Mouse (Mus musculus) layer of hippocampus, adult 11-12 months (tissue): ENCODE results near the gene A230072I06Rik.

Experiments
- DNase-seq: peaks from one replicate; pipeline ENCODE4 v3.0.0; 2022; ENCODE audit warnings: low spot score

A230072I06Rik gene

DNA sequence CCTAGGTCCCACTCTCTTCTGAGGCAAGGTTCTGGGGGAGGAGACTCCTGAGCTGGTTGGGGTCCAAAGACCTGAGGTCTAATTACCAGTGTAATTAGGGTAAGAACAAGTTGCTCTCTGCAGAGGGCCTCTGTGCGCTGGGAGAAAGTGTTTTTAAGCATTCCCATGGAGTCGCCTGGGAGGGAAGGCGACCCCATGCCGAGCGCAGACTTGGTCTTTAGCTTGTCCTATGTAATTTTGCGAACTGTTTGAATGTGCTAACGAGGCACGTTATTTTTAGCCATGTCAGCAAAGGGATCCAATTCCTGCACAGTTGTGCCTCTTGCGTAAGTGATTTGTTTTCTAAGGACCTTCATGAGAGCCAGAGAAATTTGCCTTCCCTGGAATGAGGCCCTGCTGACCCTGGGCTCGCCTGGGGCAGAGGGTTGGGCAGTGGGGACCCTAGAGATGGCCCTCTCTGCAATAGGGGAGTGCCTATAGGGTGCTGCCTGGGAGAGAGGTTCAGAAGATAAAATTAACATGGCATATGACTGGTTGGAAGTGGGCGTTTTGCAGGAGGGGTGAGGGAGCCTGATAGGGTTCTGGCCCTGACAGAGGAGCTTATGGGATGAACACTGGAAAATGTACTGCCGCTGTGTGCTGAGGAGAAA is at the start of gene A230072I06Rik:
TSS of gene A230072I06Rik (plus strand) at position 157 of the 650 bp plus-strand sequence.
- DNase-seq, result peak; percentile 18

DNA sequence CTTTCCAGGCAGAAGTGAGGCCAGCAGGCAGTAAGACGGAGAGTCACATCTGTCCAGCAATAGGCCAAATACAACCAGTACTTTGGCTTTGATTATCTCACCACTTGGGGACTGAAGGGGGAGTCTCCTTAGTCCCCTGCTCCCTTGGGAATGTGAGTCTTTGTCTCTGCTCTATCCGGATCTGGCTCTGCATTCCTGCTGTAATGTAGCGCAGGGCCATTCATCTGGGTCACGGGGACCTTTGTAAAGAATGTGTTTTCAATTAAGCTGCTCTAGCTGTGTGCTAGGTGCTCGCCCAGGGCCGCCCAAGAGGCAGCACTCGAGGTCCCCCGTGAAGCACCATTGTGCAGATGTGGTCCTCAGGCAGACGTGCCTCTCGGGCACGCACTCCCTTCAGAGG is 44.6 kb upstream of the A230072I06Rik start:
- no peak for DNase-seq

DNA sequence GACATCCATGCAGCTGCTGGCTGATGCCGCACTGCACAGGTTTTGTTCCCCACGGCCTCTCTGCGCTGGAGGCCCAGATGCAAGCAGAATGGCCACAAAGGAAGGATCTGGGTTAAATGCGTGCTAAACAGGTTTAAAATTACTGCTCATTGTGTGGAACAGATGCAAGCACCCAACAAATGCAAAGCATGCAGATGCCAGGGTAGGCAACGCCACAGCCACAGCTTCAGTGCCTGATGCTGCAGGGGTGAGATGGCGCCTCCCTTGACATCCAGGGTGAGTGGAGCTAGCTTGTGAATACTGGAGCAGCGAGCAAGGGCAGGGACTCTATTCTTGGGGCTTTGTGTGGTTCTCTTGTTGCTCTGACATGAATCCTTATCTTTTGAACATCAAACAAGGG is 39.8 kb upstream of the A230072I06Rik start:
- DNase-seq, result no peak

DNA sequence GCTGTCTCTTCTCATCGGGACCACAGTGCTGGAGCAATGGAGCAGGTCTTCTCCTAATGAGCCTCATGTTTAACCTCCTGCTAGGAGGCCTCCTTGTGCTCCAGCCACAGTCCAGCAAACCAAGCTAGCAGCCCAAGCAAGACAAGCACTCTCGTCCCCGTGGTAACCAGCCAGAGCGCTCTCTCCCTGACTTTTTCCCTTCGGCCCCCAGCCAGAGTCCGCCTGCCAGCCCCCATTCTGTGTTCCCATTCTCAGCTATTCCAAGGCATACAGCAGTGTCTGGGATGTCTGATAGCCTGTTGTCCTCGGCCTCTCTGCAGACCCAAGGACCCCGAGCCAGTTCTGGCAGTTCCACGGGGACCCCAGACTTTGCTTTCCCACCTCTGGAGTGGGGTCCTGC is 38.5 kb upstream of the A230072I06Rik start:
- DNase-seq, result no peak

DNA sequence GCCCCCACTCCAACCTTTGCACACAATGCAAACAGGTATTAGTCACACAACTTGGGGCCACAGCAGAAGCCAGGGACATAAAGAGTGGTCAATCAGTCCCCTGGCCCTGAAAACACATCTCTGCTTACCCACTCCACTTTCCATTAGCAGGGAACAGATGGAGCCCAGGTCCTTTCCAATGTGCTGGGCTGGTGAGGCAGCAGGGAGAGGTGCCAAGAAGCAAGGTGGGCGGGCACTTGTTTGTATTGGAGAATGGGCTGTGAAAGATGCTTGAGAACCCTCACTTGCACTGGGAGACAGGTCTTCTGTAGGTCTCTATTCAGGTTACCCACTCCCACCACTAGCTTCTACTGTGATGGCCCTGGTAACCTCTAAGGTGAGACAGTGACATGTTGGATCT is 34.9 kb upstream of the A230072I06Rik start:
- DNase-seq, result no peak

DNA sequence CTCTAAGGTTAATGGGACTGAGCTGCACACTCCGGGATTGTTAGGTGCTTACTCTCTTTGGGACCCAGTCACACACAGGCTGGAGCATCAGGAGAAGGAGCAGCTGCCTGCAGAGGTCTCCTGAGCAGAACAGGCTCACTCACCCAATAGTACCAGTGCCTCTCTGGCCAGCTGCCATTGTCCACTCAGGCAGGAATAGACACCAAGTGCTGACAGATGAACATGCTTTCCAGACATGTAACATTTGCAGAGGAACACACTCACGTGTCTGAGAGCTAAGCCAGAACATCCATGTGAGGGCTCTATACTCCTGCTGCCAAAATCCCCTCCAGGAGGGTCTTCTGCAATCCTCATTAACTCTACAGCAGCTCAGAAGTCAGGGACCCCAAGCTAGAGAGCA is 18.7 kb upstream of the A230072I06Rik start:
- DNase-seq, result no peak

DNA sequence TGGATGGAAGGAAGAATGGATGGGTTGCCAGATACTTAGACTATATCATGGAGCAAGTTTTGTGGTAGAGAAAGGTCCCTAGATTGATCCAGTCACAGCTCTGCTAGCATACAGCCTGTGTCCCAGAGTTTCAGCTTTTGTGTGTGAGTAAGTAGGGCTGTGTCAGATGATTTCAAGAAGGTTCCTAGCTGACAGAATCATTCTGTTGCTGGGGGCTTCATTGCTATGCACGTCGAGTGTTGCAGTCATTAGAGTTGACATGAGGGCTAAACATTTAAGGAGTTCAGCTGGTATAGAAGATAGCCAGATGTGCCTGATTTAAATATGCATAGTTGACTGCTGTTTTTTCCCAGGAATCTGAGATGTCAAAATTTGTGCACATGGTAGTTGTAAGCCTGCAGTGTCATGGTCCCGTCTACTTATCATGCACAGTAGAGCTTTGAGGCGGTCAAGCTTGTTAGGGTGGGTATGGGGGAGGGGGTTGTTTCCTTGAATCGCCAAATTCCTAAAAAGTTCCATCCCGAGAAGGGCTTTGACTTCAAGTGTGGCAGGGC is 18.1 kb upstream of the A230072I06Rik start:
- DNase-seq, result no peak

DNA sequence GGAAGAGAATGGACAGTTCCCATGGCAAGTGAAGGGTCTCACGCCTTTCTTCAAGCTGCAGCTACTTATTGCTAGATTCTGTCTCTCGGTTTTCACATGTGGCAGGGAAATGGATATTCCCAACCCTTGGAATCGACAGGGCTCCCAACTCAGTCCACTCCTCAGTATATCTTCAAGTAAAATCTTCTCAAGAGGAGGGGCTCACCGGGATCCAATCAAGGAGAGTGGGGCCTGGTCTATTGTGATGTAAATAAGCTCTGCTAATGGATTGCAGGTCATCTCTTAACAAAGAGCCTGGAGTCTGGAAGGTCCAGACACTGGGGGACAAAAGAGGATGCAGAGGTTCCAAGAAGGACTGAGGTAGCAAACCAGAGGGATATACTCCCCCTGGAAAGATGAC is 17.1 kb upstream of the A230072I06Rik start:
- no peak for DNase-seq

DNA sequence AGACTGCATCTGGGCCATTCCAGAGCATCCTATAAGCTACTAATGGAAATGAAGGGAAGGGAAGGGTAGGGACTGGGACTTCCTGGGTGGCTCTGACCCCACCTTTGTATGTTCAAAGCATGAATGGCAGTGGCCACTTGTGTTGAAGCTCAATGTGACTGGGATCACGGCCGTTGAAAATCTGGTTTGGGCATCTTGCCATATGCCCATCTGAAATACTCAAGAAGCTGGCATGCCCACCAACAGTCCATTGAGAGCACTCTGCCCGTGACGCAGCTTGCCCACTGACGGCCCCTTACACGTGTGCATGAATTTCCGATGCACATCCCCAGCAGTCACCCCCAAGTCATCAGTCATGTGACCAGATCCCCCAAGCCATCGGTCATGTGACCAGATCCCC is 13.6 kb upstream of the A230072I06Rik start:
- no peak for DNase-seq

DNA sequence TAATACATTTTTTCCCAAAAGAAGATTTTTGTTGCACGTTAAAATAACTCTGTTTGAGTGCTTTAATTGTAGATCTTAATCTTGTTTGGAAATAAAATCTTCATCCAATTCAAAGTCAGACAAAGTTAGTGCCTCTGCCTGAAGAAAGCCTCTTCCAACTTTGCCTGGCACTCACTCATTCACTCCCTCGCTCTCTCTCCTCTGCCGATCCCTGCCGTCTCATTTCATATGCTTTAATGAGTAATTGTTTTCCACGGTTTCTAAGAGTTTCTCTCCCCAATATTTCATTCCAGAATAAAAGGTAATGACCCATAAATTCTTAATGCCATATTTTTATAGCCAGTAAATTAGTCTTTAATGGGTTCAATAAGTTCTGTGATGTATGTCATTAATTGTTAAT is 10.8 kb upstream of the A230072I06Rik start:
- DNase-seq, result no peak

DNA sequence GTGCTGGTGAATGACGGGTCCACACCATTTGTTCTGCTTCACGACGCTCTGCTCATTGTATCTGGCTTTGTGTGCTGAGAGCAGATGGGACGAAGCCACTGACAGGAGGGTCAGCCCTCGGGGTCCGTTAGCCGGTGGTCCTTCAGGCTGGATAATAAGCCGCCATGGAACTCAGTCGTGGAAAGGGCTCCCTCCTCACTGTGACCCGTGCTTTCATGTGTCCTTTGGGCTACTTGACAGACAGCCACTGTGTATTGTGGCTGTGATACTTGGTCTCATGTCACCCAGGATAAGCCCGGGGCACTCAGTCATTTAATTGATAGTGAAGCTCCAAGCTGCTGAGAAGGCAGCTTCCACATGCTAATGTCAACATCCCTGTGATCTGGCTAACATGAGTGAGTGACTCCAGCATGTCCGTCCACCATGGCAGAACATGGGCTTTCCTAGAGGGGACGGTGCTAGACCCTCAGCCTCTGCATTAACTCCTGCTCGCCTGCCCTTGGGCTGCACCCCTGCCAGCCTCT is 10.3 kb upstream of the A230072I06Rik start:
- DNase-seq, result no peak

DNA sequence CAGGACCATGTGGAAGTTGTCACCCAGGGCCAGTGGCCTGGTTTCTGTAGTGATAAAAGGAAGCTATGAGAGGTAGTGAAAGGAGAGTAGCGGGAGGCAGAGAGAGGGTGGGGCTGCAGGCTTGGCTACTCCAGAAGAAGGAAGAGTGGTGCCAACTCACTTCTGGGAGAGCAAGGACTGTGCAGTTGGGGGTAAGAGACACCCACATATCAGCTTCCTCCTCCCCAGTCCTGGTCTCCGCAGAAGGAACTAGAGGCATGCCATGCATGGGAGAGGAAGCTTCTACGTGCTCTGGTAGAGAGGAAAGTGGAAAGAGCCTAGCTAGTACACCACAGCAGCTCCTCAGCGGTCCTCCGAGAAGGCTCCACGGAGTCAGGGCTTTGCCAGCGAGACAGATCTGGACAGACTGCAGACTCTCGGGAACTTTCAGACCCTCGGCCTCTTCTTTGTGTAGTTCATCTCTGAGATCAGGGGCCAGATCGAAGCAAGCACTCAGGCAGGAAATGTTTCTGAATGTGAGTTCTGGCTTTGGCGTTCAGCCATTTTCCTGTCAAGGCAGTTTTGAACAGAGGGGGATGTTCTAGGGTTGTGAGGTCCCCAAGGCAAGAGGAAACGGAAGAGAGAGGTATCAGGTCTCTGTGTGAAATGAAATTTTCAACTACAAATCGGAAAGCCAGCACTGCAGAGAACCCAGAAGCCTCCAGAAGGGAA is 1.0 kb downstream of the A230072I06Rik start:
- DNase-seq, result no peak

DNA sequence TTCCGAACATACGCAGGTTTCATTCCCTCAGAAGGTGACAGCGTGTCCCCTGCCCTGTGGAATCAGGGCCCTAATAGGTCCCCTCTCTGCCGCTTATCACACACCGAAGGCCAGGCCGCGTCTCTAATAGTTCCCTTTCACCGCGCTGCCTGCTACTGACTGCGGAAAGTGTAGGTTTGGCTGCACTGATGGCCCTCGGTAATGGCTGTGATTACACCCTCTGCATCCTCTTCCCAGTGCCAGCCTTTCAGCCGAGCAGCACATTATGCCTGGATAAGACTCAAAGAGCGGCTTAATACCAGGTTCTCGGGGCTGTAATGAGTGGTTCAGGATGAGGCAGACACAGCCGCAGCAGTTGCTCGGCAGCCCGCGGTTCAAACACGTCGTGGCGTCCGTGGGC is 3.5 kb downstream of the A230072I06Rik start:
- no peak for DNase-seq

DNA sequence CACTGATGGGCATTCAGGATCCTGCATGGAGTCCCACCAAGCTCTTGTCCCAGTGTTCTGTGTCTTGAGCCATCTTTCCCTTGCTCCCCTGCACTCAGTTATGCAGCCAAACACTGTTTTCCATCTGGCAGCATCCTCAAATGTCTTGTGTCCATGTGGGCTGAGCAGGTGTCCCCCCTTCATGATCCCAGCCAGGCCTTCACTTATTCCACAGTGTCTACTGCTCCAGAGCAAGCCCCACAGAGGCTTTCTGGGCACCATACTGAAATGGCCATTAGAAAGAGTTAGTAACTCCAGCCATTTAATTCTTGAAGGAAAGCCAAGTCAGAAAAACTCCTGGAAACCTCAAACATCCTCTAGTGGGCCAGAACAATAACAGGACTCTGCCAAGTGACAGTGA is 11.9 kb downstream of the A230072I06Rik start:
- DNase-seq, result no peak

DNA sequence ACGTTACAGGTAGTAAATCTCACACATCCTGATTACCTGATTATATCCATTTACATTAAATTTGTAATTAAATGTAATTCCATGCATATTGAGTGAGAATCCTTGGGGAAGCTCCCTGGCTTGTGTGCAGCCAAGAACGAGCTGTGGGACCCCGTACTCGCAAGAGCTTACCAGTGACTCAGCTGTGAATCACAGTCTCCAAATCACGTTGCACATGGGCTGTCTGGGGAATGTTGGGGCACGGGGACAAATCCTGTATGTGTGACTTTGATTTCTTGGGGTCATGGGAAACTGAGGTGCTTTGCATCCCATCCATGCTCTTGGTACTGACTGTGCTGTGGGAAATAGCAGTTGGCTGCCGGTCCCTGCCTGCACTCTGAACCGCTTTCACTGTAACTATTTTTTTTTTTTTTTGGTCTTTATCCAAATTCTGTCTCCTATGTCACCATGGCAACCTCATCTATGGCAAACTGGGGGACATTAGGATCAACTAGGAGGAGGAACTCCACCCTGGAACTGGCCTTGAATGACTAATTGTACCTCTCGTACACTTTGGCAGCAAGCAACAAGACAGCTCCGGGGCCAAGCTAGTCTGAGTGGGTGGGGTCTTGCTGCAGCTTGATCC is 19.8 kb downstream of the A230072I06Rik start:
- DNase-seq, result no peak

DNA sequence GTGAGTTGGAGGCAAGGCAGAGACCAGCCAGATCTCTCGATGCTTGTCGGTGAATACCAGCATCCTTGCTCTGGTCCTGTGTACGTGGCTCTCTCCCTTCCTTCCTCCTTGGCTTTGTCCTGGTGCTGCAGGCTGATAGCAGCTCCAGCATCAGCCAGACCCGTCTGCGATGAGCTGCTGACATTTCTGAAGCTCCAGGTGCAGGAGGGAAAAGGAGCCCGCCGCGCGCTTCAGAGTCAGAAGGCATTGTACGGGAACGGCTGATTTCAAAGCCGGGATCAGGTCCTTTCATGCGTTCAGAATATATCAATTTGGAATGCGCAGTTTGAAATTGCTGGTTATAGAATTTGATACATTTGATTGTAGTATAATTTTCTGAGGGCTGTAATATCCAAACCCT is 23.4 kb downstream of the A230072I06Rik start:
- DNase-seq, result no peak

DNA sequence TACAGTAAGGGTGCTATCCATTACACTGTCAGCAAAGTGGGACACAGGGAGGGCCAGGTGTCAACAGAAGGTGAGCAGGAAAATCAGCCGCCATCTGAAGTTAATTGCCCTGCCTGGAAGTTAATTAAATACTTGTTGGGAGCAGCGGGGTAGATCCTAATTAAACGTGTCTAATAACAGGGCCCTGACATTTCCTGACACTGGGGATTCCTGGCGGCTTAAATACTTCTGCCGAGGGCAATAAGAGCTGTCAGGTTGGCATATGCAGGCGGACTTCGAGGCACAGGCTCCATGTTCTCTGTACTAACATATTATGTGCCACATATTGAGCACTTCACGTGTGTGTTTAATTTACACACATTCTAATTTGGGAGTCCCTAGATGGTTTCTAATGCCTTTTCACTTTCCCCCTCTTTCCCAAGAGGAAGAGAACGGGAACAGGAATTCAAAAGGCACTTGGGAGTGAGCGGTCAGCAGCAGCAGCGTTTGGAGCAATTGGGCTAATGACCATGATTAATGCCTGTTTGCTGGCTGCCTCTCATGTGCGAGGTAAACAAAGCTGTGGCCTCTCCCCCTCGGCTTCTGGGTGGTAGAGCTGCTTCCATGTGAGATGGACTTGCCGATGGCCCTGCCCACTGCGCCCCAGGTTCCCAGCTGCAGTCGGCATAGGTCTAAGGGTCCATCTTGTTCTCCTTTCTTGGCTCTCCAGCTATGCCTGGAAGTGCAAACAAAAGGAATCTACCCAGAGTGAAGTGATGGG is 34.5 kb downstream of the A230072I06Rik start:
- DNase-seq, result no peak

DNA sequence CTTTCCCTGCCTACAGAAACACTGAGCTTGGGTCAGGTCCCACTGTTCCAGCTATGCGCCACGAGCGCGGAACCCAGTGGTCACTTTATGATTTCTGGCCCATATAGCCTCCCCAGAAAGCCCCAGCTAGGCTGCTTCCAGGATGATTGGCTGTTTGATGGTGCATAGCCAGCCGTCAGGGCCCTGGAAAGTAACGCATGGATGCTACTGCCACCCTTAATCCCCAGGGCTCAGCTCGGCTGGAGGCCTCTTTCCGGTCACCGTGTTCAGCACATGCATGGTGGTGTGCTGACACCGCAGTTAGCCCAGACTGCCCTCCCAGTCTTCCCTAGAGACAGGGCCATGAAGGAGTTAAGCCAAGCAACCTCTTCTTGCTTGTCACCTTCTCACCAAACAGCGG is 35.6 kb downstream of the A230072I06Rik start:
- no peak for DNase-seq

DNA sequence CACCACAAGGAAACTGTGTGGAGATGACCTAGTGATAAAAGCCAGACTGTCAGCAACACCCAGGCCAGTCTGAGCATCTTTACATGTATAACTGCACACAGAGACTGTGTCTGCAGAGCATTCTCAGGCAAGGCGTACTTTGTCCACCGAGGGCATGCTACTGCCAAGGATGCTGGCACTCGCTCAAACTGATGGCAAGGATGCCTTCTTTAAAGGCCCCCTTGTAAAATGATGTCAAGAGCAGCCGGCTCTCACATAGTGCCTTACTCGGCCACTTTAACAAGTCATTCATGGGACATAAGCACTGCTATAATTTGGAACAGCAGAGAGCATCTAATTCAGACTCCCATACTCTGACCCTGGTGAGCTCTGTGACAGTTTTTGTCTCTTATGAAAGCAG is 36.6 kb downstream of the A230072I06Rik start:
- no peak for DNase-seq

DNA sequence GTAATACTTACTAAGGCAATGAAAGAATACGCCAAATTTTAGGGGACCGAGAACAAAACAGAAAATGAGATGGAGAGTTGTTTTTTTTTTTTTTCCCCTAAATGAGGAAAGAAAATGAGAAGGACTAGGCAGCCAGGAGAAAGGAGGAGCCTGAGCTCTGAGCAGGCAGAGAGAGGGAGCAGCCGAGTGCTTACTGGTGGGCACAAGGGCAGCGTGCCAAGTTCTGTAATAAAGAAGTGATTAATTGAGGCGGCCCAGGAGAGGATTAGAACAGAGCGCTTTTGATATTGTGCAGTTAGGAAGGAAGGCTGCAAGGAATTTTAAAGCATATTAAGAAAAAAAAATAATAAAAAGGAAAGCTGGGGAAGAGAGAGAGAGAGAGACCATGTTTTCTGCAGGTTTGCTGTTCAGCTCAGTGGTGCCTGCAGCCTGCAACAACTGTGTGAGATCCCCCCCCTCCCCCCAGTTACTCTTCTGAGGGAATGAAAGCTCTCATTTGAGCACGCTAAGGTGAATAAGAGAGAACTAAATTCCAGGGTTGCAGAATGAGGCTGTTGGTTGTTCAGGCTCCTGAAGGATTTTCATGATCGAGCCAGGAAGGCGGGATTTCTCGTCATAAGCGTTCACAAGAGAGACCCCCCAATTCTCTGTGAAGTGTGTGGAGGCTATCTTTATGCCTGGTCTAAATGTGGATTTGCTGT is 41.3 kb downstream of the A230072I06Rik start:
- DNase-seq, result peak; percentile 44

DNA sequence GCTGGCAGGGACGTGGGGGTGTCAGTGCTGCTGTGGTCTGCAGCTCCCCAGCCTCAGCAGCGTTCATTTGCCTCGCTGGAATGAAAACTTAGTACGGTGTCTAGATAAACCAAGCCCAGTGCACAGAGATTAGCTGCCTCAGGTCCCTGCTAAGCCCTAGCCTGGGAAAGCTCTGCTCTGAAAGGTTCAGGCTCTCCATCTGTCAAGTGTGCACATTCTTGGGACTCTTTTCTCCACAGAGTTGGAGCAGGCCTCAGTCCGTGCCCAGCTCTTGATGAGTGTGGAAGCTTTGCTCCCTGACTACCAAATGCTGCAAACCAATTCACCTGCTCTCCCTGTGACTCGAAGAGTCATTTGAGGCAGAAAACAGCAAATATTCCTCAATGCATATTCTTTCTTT is 43.5 kb downstream of the A230072I06Rik start:
- no peak for DNase-seq

DNA sequence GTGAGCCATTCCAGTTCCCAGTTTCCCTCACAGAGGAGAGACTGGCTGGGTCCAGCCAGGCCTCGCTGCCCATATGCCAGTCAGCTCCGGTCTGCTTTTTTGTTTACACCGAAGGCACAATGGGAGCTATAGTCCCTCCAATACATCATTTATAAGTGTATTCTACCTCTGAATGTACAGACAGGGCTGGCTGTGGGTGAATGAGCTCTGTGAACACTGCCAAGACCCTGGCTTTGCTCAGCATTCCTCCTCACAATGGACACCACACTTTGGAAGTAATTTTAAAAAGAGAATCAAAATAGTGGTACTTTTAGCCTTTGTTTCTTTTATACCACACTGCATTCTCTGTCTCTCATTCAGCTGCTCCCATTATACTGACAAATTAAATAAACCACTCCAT is 44.6 kb downstream of the A230072I06Rik start:
- no peak for DNase-seq
